Mouse (Mus musculus) kidney, adult 11 months (tissue): ENCODE measurements around the gene Micu1.
A peak's percentile ranks its signal among the peaks of the same experiment; 100 is the strongest.
"Not testable (repeated sequence)": the region's sequence is repeated elsewhere in the genome, so short reads cannot be mapped to it uniquely, and the experiment has no call there.

ENCODE experiments used
- DNase-seq: peaks from one replicate; pipeline ENCODE4 v3.0.0; 2022

Gene Micu1

GRCm38 (mm10) chr10:59861201-59861600 lies 158.9 kb downstream of the Micu1 start:
- DNase-seq = no peak

- no peak for DNase-seq
Measured at GRCm38 (mm10) chr10:59862816-59863440, 160.7 kb downstream of the Micu1 start.

DNA sequence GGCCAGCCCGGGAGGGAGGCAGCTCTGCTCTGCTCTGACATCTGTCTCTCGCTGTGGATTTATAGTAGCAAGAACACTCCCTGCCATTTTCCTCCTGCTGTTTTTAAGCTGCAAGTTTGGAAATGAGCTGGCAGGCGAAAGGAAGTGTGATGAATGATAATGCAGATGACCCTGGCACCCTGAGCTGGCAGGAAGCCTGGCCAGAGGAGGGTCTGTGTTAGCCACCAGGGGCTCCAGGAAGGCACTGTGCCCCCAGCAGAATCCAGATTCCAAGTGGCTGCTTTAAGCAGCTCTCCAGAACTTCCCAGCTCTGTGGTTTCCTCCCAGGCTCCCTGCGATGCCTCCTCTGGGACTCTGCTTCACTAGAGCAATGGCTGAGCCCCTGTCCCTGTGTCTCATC lies 161.3 kb downstream of the Micu1 start:
- DNase-seq = no peak

DNA sequence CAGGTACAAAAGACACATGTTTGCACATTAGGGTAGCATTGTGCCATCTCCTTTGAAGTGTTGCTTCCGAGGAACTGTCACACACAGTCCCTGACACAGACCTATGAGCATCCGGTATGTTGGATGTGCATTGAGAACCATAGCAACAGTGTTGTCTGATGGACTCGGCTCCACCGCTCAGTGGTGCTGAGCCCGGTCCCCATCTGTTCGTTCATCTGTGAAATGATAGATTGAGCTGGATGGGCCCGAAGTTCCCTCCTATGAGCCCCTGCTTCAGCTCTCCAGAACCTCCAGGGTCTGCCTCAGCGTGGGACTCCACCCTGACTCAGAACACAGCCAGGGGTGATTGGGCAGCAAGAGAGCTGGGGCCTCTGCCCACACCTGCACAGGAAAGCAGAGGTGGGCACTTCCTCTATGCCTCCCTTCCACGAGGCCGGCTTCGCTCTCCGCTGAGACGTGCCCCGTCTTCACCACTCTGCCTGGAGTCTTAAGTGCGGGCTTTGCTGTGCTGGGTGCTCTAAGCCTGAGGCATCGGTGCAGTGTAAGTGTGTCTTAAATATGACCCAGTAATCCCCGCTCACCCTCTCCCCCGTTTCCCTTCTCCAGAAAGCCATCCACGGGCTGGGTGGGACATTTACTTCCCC lies 162.1 kb downstream of the Micu1 start:
- no peak for DNase-seq

- DNase-seq = peak; percentile 72
Measured at GRCm38 (mm10) chr10:59864884-59865726, 162.8 kb downstream of the Micu1 start.

DNA sequence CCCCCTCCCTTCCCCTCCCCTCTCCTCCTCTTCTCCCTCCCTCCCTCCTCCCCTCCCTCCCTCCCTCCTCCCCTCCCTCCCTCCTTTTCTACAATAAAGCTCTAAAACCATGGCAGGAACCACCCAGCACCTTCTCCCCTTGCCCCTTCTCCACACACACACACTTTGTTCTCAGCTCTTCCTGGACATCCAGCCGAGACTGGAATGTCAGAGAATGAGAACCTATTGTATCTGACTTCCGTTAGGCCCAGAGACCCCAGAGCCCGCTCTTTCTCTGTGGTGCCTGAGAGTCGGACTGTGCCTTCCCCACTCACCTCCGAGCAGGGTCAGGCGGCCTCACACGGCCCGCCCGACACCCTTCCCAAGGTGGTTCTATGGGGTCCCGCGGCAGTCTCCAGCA lies 166.0 kb downstream of the Micu1 start:
- DNase-seq = no peak

- DNase-seq = no peak
Measured at GRCm38 (mm10) chr10:59870038-59870437, 167.8 kb downstream of the Micu1 start.

- not testable (repeated sequence) for DNase-seq
Measured at GRCm38 (mm10) chr10:59872651-59873050, 170.4 kb downstream of the Micu1 start.

- DNase-seq = no peak
Measured at GRCm38 (mm10) chr10:59873206-59873605, 170.9 kb downstream of the Micu1 start.

GRCm38 (mm10) chr10:59873613-59874012 lies 171.3 kb downstream of the Micu1 start:
- no peak for DNase-seq

- DNase-seq = no peak
Measured at GRCm38 (mm10) chr10:59875396-59875795, 173.1 kb downstream of the Micu1 start.

DNA sequence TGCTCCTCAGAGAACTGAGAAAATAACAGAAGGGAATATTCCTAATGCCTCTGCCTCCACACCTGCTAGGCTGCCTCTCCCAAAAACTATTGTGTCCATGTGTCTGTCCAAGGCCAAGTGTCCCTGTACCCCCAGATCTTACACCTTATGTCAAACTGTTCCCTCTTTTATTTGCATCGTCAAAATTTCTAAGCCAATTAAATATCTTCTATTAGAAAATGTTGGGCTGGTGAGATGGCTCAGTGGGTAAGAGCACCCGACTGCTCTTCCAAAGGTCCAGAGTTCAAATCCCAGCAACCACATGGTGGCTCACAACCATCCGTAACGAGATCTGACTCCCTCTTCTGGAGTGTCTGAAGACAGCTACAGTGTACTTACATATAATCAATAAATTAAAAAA lies 174.4 kb downstream of the Micu1 start:
- DNase-seq = not testable (repeated sequence)

GRCm38 (mm10) chr10:59877421-59878117 lies 175.3 kb downstream of the Micu1 start:
- DNase-seq = no peak

DNA sequence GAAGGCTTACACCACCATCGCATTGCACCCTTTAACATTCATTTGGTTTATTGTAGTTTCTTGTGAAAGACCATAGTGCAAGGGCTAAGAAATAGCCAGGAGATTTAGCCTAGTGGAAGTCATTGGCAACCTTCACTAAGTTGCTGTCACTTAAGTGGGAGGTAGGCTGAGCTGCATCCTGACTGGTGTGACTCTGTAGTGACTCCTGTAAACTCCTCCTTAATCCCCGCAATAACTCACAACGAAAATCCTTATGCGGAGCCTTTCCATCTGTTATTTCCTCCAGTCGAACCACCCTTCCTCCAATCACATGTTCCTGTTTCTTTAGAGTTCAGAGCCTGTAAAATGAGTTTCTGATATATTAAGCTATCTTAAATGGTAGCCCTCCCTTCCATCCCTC lies 176.5 kb downstream of the Micu1 start:
- no peak for DNase-seq

- peak; percentile 93 for DNase-seq
Measured at GRCm38 (mm10) chr10:59879255-59880028, 177.2 kb downstream of the Micu1 start, which contains the start of gene Dnajb12. Gene Dnajb12, plus strand, starts transcription at chr10:59879556.

GRCm38 (mm10) chr10:59880029-59880386 lies 177.7 kb downstream of the Micu1 start:
- no peak for DNase-seq

- peak; percentile 69 for DNase-seq
Measured at GRCm38 (mm10) chr10:59880837-59881236, 178.6 kb downstream of the Micu1 start.

GRCm38 (mm10) chr10:59884327-59885173 lies 182.3 kb downstream of the Micu1 start:
- DNase-seq = peak; percentile 76

DNA sequence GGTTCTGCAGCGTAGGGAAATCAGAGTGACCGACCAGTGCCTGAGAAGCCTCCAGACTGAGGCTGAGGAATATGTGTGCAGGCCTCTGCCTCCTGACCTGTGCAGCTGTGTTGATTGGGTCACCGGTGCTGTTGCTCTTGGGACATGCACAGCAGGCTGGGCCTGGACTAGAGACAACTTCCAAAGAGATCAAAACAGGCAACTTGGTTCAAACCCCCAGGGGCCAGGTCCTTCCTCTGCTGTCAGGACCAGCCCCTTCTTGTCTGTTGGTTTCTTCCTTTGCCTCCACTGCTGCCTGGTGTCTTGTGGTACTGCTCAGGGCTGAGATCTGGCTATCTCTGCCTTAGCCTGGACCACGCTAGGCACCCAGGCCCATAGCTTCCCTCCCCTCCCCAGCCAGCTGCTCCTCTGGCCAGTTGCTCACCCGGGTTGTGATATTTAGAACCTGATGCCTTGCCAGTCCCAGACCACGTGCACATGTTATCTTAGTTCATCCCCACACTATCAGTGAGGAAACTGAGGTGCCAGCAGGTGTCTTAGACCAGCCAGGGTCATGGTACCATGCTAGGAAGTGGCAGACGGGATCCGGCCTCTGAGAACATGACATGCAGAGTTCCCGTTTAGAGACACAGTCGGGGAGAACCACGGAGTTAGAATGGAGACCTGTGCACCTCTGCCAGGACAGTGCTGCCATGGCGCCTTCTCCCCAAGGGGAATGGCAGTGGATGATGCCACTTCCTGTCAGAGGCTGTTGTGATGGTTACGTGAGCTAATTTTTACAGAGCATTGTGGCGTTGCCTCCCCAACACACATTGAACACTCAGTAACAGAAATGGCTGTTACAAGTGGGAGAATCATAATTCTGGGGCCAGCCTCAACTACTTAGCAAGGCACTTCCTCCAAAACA lies 183.2 kb downstream of the Micu1 start:
- no peak for DNase-seq

- DNase-seq = no peak
Measured at GRCm38 (mm10) chr10:59886081-59886466, 183.8 kb downstream of the Micu1 start.
